Mouse (Mus musculus) embryo, embryonic 11 days (tissue): ENCODE results near the gene Zbtb7a.
"Not testable (repeated sequence)": the region's sequence is repeated elsewhere in the genome, so short reads cannot be mapped to it uniquely, and the experiment has no call there.

Experiments used
- DNase-seq: peaks from one replicate; pipeline ENCODE4 v3.0.0-alpha.2; 2015

Zbtb7a gene

DNA sequence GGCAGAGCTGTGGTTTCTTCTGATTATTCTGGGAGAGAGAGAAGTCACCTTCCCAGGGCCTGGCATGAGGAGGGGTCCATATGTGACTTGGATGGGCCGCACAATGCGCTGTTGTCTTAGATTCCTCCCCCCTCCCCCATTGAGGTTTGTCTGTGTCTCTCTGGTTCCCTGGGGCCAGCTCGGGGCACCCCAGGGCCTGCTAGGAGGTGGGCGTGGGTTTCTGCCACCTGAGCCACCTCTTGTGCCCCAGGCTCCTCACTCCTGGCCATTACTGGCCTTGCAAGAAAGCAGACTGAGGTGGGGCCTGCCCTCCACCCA, 4.5 kb downstream of the Zbtb7a start:
- no peak for DNase-seq

DNA sequence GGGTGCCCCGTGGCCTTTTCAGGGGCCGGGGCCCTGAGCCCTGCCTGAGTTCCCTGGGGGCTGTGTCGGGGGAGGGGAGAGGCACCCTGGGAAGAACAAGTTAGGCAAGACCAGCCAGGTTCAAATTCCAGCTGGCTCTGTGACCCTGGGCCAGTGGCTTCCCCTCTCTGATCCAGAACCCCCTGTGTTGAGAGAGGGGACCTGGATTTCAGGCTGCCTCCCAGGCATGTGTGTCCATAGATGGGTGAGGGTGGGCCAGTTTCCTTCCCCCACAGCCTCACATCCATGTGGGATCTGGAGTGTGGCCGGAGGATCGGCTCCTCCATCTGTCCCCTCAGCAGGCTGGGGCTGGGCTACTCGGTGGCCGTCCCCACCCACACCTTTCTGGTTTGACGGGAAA, 5.0 kb downstream of the Zbtb7a start:
- DNase-seq = no peak

DNA sequence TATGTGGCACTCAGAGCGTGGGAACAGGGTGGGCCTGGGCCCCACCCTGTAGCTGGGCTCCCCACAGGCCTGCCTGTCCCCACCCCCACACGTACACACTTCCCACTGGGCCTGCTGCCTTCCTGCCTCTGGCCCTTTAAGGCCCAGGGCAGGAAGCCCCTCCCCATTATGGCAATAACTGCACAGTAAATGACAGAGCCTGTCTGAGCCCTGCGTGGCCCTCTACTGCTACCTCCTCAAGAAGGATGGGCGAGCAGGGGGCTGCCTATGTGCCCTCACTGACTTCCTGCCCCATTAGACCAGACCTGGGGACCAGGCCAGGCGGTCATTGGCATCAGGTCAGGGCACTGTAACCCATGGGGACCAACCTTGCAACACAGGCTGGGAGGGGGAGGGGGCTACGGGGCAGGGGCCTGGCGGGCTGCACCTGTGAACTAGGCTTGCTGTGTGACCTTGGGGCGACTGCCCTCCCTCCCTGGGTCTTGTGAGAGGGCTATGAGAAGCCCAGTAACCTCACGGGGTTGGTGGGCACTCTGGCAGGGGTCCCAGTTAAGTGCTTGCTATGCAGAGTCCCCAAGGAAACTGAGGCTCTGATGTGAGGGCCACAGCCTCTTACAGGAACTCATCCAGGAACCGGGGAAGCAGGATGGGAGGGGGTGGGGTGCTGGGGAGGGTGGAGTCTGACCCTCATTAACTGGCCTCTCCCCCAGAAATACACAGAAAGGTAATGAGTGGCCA, 5.9 kb downstream of the Zbtb7a start:
- no peak for DNase-seq

DNA sequence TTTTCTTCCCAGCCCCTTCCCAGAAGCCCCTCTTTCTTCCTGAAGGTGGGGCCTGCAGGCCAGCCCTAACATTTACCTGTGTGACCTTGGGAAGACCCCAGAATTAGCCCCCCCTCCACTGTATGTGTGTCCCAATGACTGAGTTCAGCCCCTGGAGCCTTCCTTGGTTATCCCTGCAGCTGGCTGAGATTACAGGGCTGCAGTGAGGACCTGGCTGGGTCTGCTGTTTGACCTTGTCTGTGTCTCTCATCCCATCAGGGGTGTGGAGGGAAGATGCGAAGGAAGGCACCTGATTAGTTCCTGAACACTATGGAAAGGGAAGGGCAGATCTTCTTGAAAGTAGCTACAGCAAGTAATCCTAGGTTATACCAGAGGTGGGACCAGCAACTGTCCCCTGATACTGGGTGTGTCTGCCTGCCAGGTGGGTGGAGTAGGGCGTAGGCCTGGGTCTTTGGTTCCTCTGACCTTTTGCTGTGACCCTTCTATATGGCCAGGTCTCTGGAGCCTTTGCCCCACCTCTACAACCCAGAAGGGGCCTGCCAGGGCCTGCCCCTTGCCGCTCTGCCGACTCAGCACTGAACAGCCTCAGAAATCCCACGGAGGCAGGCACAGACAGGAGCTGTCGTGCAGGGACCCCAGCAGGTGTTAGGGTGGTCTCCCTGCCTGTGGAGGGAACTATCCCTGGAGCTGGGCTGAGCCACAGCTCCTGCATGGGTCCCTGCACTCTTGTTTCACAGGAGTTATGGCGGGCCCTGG, 6.6 kb downstream of the Zbtb7a start:
- DNase-seq = no peak

DNA sequence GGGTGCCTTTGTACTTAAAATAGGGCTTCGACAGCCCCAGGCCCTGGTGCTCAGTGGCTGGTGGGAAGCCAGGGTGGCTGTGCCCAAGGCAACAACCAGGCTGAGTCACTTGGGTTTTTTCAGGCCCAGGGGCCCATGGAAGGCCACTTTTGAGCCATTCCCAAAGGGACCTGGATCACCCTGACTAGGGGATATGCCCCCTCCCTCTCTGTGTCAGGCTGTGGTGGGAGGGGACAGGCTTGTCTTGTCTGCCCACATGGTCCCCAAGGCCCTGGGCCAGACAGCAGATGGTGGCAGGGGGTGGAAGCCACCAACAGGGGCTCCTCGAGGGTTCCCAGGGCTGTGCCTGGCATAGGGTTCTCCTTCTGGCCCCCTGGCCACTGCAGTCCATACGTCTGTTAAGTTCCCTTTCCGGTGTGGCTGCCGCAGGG, 7.5 kb downstream of the Zbtb7a start:
- DNase-seq = no peak

DNA sequence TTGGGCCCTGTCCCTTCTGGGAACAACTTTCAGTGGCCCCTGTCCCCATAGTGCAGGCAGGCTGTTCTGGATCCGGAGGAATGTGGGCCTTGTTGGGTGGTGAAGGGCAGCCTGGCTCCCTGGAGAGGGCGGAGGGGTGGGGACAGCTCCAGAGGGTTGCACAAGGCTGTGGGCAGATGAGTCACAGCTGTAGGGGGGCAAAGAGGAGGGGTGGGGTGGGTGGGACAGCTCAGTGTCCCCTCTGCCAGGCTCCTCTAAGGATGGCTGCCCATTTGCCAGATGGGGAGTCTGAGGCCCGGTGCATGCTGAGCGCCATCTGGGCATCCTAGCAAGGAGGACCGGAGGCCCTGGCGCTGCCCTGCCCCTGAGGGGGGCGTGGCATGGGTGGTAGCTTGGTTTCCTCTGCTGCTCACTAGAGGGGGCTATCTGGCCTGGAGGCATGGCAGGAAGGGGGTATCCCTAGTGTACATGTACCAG, 8.2 kb downstream of the Zbtb7a start:
- DNase-seq = no peak

DNA sequence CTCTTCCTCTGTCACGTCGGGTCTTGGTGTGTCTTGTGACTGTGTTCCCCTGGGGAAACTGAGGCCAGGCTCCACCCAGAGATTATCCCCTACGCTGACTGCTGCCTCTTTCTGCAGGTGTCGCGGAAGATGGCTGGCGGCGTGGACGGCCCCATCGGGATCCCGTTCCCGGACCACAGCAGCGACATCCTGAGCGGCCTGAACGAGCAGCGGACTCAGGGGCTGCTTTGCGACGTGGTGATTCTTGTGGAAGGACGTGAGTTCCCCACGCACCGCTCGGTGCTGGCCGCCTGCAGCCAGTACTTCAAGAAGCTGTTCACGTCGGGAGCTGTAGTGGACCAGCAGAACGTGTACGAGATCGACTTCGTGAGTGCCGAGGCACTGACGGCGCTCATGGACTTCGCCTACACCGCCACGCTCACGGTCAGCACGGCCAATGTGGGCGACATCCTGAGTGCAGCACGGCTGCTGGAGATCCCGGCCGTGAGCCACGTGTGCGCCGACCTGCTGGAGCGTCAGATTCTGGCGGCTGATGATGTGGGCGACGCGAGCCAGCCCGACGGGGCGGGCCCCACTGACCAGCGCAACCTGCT, 8.9 kb downstream of the Zbtb7a start:
- no peak for DNase-seq

DNA sequence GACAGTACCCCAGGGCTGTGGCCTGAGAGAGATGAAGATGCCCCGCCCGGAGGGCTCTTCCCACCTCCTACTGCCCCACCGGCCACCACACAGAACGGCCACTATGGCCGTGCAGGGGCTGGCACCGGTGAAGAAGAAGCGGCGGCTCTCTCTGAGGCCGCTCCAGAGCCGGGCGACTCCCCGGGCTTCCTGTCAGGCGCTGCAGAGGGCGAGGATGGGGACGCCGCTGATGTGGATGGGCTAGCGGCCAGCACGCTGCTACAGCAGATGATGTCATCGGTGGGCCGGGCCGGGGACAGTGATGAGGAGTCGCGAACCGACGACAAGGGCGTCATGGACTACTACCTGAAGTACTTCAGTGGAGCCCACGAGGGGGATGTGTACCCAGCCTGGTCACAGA, 9.6 kb downstream of the Zbtb7a start:
- DNase-seq = no peak

DNA sequence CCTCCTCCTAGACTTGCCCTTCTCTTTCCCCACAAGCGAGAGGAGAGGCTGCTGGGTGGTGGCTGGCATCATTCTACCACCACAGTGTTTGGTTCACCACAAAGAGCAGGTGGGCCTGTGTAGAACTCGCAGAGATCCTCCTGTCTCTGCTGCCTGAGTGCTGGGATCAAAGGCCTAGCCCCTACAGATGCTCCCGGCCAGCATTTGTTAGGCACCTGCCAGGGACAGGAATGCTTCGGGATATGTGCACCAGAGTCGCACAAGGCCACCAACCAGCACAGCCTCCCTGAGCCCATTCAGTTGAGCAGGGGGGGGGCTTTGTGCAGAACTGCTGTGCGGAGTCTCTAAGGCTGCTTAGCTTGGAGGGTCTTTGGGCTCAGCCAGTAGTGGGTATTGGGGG, 10.3 kb downstream of the Zbtb7a start:
- DNase-seq = no peak

DNA sequence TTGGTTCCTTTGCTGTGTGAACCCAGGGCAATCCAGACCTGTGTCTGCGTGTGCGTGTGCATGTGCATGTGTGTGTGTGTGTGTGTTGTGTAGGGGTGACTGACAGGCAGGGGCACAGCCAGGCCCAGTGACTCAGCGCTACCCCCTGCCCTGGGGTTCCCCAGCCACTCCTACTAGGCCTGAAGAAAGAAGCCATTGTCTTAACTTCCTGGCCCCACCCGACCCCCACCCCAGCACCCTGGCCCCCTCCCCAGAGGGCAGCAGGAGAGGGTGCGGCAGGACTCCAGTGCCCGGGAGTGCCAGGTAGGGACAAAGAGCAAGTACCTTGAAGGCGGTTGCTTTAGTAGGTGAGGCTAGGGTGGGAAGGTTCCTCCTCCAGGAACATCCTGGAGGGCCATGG, 10.8 kb downstream of the Zbtb7a start:
- DNase-seq = no peak

DNA sequence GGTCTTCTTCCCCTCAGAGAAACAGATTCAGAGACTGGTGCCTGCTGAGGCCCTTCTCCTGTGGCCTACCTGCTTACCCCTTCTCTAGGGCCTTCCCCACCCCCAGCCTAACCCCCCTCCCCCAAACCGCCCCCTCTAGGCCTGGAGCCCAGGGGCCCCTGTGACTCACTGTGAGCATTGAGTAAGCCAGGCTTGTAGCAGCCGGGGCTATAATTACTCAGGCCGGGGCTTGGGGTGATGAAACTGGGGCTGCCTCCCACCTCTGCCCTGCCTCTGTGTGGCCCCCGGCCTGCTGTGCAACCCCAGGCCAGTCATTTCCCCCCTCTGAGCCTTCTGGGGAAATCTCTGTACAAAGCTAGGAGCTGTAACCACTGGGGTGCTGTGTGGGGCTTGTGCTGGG, 11.3 kb downstream of the Zbtb7a start:
- DNase-seq = no peak

DNA sequence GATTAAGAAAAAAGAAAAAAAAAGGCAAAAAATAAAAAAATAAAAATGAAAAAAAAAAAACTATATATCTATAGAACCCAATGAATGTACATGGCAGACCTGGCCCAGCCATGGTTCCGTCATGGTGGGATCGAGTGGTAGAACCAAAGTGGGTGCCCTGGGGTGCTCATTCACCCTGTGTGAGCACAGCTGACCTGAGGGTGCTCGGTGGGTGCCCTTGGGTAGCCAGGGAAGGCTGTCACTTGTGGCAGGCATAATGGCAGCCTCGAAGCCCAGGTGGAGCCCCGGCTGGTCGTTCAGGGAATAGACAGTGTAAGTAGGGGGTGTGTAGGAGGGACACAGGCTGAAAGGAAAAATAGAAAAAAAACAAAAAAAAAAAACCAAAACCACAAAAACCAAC, 16.2 kb downstream of the Zbtb7a start:
- DNase-seq = no peak

DNA sequence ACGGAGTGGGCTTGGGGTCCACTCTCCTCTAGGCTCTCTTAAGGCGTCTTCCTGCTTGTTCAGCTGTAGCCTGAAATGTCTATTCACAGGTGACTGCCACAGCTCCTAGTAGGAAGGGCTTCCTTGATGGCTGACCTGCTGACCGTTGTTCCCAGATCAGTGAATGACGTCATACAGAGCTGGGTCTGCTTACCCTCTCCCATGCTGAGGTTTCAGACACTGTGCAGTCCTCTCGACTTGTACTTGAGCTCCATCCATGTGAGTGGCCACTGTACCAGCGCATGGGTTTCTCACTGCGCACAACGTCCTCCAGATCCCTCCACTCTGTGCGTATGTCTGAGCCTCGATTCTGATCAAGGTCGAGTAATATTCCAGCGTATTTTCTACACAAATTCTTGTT, 17.6 kb downstream of the Zbtb7a start:
- no peak for DNase-seq

DNA sequence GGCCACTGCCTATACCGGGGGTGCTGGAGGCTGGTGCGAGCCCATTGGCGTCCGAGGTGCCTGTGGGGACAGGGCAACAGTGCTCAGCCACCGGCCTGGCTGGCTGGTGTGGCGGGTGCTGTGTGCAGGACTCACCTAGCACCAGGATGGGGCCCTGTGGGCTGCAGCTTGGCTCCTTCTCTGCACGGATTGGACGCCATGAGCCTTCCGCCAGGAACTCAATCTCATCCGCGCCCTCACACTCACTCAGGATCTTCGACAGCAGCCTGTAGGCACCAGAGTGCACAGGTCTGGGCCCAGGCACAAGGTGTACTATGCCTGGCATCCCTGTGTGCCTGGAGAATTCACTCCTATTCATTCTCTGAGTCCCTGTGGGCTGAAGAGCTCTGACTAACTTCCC, 19.3 kb downstream of the Zbtb7a start:
- DNase-seq = no peak

DNA sequence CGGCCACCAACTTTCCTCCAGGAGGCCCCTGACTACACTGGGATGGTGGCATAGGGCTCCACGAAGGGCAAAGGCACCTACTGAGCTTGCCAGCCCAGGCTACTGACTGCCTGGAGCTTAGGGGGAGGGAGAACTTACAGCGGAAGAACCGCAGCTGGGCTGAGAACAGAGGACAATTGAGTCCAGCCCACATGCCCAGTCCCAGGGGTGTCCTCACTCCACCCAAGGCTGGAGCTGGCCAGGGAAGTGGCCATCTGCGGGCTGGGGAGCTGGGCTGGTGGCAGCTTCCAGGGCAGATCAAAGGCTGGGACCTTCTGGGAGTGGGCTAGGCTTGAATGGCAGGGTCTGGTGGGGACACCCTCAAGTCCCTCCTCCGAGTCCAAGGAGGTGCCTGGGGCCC, 19.7 kb downstream of the Zbtb7a start:
- DNase-seq = no peak

DNA sequence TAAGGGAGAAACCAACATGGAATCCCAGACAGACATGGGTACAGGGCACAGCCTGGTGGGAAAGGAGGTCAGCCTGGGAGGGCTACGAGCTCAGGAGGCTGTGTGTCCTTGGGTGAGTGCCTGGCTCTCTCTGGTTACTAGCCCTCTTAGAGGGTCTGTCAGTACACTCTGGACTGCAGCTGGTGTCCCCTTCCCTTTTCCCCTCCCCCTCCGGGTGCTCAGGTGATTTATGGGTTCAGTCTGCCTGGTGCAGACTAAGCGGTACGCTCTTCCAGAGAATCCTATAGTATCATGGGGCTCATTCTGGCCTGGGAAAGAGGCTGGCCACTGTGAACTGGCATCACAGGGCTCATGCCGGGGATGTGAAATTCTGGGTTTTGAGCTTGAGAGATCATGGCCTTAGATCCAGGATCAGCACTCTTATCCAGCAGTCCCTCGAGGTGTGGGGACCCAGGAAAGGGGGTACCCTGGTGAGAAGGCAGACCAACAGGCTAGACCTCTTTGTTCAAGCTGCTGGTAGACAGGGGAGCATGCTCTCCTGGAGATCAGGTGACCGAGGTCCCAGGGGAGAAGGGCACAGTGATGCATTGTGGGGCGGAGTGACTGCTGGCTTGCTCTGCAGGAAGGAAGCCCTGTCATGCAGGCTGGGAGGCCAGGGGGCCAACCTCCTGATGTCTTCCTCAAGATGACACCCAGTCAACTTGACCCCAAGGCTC, 26.7 kb downstream of the Zbtb7a start:
- DNase-seq = peak; percentile 46

DNA sequence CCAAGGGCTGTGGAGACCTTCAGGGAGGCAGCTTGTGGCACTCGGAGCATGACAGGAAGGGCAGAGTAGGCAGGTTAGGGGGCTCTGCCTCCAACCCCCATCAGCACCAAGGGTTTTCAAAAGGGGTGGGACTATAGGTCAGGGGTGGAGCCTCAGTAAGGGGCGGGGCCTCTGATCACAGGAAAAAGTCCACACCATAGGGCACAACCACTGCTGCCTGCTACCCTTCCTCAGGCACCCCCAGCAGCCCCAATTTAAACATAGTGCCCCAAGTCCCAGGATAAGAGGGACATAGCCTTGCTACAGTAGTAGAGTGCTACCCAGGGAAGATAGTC, 27.3 kb downstream of the Zbtb7a start:
- no peak for DNase-seq

DNA sequence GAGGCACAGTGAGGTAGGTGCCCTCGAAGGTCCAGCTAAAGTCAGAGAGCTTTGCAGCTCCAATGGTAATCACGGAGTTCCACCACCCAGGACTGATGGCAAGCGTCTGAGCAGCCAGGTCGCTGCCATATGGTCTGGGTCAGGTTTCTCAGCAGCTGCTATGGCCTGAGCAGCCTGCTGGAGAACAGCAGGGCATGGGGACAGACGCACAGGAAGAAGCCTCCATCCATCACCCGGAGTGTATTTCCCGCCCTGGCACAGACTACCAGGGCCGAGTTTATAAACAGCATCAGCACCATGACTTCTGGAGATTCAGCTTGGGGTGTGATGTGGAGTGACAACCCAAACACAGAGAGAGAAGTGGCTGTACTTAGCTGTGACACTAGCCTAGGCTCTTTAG, 30.1 kb downstream of the Zbtb7a start:
- DNase-seq = no peak

DNA sequence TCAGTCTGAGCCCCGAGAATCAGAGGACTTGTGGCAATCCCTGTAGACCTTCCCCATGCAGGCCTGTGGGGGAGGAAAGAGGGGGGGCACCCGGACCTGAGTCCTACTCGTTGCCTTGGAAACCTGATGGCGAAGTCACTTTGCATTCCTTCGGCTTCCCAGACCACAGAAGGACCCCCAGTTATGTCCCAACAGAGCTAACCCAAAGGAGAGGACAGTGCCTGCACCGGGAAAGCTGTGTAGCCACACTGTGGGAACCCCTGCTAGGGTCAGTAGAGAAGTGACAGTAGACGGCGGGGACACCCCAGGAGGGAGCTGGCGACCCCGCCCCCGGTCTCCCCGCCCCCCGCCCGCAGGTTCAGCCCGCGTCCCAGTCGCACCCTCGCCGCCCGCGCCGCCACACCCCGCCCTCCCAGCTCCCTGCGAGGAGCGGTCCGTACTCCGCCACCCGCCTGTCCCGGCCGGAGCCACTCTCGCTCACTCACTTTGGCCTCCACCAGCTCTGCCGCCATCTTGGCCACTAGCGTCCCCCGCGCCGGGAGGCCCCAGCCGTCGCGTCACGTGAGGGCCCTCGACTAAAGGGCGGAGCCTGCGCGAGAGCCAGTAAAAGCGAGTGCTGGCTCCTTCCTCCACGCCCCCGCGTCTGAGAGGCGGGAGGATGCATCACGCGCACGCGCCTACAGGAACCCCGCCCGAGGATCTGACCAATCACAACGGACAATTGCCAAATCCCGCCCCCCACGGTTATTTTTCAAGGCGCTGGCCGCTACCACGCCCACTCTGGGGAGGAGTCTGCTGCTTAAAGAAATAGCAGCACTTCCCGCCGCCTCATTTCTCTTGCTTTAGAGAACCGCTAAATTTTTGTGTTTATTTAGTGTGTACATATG, 32.4 kb downstream of the Zbtb7a start, which contains the start of gene Pias4:
TSS of gene Pias4 (minus strand) at position 724 of the 887 bp plus-strand sequence.
- DNase-seq = peak; percentile 100

DNA sequence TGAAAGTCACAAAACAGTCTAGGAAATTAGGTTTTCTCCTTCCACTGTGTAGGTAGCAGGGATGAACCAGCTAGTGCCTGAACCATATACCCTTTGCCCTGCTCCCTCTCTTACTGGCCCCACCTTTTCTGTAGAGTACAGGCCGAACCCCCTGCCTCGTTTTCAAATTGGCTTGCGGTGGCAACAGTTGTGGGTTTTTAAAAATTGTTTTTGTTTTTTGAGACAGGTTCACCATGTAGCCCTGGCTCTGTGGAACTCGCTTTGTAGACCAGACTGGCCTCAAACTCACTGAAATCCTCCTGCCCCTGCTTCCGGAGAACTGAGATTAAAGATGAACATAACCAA, 33.0 kb downstream of the Zbtb7a start:
- no peak for DNase-seq

DNA sequence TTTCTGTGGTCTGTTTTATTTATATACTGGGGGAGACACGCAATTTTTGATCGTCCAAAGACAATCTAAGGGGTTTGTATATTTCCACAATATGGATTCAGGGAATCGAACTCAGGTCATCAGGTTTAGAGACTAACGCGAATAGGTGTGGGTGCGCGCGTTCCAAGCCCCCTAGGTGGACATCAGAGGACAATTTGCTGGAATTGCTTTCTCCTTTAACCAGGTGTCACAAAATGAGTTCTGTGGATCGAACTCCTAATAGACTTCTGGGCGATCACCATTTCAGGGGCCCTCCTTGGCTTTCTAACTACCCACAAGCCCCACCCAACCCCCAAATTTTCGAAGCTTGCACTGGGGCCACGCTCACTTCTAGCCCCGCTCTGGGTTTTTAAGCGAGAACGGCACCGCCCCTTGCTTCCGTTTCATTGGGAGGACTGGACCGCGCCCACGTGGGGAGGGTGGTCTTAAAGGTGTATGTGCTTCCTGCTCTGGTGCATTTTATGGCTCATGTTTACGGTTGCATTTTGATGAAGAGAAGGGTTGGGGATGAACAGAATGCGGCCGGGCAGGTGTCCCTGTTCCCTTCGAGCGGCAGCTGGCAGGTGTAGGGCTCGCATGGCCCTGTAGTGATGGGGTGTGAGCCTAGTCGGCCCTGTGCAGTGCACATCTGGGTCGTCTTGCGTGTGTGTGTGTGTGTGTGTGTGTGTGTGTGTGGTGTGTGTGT, 33.7 kb downstream of the Zbtb7a start:
- peak; percentile 91 for DNase-seq

DNA sequence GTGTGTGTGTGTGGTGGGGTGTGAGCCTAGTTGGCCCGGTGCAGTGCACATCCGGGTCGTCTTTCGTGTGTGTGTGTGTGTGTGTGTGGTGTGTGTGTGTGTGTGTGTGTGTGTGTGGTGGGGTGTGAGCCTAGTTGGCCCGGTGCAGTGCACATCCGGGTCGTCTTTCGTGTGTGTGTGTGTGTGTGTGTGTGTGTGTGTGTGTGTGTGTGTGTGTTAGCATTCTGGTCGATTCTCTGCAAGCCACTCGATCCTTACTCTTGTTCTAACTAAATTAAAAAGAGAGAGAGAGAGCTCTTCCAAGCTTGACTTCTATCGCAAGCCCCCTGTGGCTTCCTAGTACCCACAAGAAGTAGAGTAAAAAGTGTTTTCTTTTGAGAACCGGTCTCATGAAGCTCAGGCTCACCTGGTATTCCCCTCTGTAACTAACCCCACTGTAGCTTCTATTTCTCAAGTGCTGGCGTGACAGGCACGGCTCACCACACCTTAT, 34.4 kb downstream of the Zbtb7a start:
- DNase-seq = not testable (repeated sequence)
